Mouse (Mus musculus) MEL (cell line): ENCODE data around the gene Ifit3b.

ENCODE experiments used
- CHD2 ChIP-seq: IDR thresholded peaks from 2 replicates; pipeline ENCODE4 v1.6.1; 2011; ENCODE audit warnings: low read length, improper control_type of control experiment
- CTCF ChIP-seq, 3 experiments: IDR thresholded peaks in 2 of 3; conservative IDR thresholded peaks in 1 of 3; 2 replicates each; pipeline ENCODE4 v1.5.1; 2011 to 2012; ENCODE audit warnings: low read length in 3 of 3, low read depth in 2 of 3, mild to moderate bottlenecking in 2 of 3, improper control_type of control experiment in 1 of 3, inconsistent platforms in 1 of 3, mixed read lengths in 1 of 3, moderate library complexity in 1 of 3; ENCODE audit not compliant: control insufficient read depth in 1 of 3, insufficient read depth in 1 of 3, poor library complexity in 1 of 3, severe bottlenecking in 1 of 3
- E2F4 ChIP-seq: IDR thresholded peaks from 2 replicates; pipeline ENCODE4 v1.6.1; 2011; ENCODE audit warnings: low read depth, low read length, improper control_type of control experiment, borderline replicate concordance
- EP300 ChIP-seq, 2 experiments: IDR thresholded peaks; 2 replicates each; pipeline ENCODE4 v1.6.1; 2011; ENCODE audit warnings: improper control_type of control experiment in 2 of 2, low read length in 2 of 2, low read depth in 1 of 2, mild to moderate bottlenecking in 1 of 2
- JUND ChIP-seq: IDR thresholded peaks from 2 replicates; pipeline ENCODE4 v1.6.1; 2011; ENCODE audit warnings: low read depth, mild to moderate bottlenecking, improper control_type of control experiment, low read length
- MAZ ChIP-seq: IDR thresholded peaks from 2 replicates; pipeline ENCODE4 v1.6.1; 2012; ENCODE audit warnings: low read depth, mild to moderate bottlenecking, inconsistent platforms, low read length, improper control_type of control experiment
- MXI1 ChIP-seq: IDR thresholded peaks from 2 replicates; pipeline ENCODE4 v1.6.1; 2011; ENCODE audit warnings: mild to moderate bottlenecking, low read depth, low read length, improper control_type of control experiment
- NELFE ChIP-seq: IDR thresholded peaks from 2 replicates; pipeline ENCODE4 v1.6.1; 2011; ENCODE audit warnings: low read depth, low read length, improper control_type of control experiment
- POLR2A ChIP-seq, 2 experiments: IDR thresholded peaks; 2 replicates each; pipeline ENCODE4 v1.6.1; 2011 to 2012; ENCODE audit warnings: low read length in 2 of 2, mild to moderate bottlenecking in 2 of 2, control low read depth in 1 of 2, improper control_type of control experiment in 1 of 2, low read depth in 1 of 2, moderate library complexity in 1 of 2; ENCODE audit not compliant: control insufficient read depth in 1 of 2, insufficient read depth in 1 of 2, poor library complexity in 1 of 2
- POLR2AphosphoS2 ChIP-seq: IDR thresholded peaks from 2 replicates; pipeline ENCODE4 v1.6.1; 2011; ENCODE audit warnings: low read length, improper control_type of control experiment
- UBTF ChIP-seq: IDR thresholded peaks from 2 replicates; pipeline ENCODE4 v1.6.1; 2012; ENCODE audit warnings: low read depth, mild to moderate bottlenecking, inconsistent platforms, low read length, improper control_type of control experiment, moderate library complexity, borderline replicate concordance; ENCODE audit not compliant: insufficient read depth
- ZNF384 ChIP-seq: IDR thresholded peaks from 2 replicates; pipeline ENCODE4 v1.6.1; 2012; ENCODE audit warnings: low read depth, mild to moderate bottlenecking, inconsistent platforms, low read length, improper control_type of control experiment

DNA sequence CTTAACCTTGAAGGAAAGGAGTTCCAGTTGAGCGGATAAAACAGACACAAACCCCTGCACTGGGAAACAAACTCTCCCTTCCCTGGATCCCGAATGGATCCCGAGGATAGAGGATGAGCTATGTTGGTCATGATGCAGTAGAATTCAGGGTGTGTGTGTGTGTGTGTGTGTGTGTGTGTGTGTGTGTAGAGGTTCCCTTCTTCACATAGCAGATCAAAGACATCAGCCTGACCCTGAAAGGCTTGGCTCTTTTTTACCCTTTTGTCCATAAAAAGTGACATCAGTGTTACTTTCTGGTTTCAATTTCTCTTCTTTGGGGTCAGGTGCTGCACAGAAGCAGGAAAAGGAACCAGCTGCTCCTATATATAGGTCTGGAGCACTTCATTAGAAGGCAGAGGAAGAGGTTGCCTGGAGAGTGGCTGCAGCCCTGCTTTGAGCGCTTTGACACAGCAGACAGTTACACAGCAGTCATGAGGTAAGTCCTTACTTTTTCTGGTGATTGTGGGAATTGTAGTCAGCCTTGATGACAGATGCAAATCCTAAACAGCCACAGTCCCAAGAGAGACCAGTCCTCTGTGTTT is 37.8 kb upstream of the Ifit3b start:
- TF ChIP-seq MXI1, result no peak
- no peak for TF ChIP-seq NELFE
- no peak for TF ChIP-seq POLR2A (IDR thresholded peaks at IDR 0.05; ENCODE audit: control insufficient read depth in 1 of 2, insufficient read depth in 1 of 2, low read depth in 1 of 2, low read length in 2 of 2, poor library complexity in 1 of 2)
- no peak for TF ChIP-seq CTCF (IDR thresholded peaks at IDR 0.05 in 2 of 3, conservative IDR thresholded peaks at IDR 0.05 in 1 of 3; ENCODE audit: control insufficient read depth in 1 of 3, insufficient read depth in 1 of 3, low read depth in 2 of 3, low read length in 3 of 3, poor library complexity in 1 of 3, severe bottlenecking in 1 of 3)
- no peak for TF ChIP-seq CHD2
- TF ChIP-seq UBTF, result no peak
- no peak for TF ChIP-seq EP300 (IDR thresholded peaks at IDR 0.05; ENCODE audit: low read depth in 1 of 2, low read length in 2 of 2)
- TF ChIP-seq MAZ, result no peak
- TF ChIP-seq ZNF384, result no peak
- no peak for TF ChIP-seq E2F4
- no peak for TF ChIP-seq POLR2AphosphoS2
- TF ChIP-seq JUND, result no peak
